ENCODE assay signal across 19 mouse cellular contexts in the genomic region with DNA sequence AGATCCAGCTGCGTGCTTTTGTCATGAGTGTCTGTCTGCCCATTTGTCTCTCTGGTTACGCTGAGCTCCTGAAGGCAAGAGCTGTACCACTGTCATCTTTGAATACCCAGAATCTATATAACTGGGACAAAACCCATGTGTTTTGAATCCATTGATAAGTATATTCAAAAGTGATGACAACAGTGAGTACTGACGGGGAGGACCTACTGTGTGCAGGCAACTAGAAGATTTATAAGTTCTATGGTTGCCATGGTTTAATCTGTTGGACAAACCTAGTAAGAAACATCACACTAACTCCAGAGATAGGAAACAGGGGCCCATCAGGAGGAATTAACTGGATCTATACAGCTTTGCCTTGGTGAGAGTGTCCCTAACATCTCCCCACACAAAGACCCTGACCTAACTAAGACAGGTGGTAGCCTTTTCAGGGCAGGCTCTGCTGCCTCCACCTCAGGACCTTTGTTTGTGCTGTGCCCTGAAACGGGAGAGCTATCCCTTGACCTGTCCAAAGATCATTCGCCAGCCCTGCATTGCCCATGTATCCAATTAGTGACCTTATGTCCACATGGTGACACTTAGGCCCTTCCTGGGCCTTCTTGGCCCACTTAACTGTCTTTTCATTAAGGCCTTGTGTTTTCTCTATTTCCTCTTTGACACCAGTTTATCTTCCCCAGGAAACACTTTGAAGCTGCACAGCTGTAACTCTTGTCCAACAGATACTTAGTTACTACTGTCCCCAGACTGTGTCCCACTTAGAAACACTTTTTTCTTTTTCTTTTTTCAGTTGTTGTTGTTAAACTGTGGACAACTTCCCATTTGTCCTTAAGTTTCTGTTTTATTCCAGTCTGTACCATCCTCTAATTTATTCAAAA.
A peak's percentile ranks its signal among the peaks of the same experiment; 100 is the strongest.
DNase-seq lines count a peak whose midpoint lies in the region; ATAC-seq and TF ChIP-seq lines count a peak whose summit lies in the region.
"Had no signal": no experiment of that assay in that cellular context is flagged by ENCODE, and none has a peak within 500 bp of the region (broad histone marks: within the 10 kb centered on the region; RNA-seq: fewer than 3 reads in every experiment).

No protein-coding gene starts in this region.

- intact Hi-C loops in heart, postnatal 14 days (cut with DNase I) = loop anchor here (5.0 kb wide), 1 partner anchor 35 kb away; no protein-coding TSS in a partner anchor

- TF ChIP-seq CTCF in lung, postnatal 0 days (IDR thresholded peaks at IDR 0.05) = no peak
- TF ChIP-seq CTCF in G1E (IDR thresholded peaks at IDR 0.05; ENCODE audit: low read depth, low read length) = no peak

- TF ChIP-seq EP300 in lung, postnatal 0 days (IDR thresholded peaks at IDR 0.05) = no peak

- 0 out of 2 replicates have a peak overlapping the region, but pooled peaks have one; percentile 36 for H3K9ac ChIP-seq in heart, embryonic 14.5 days (ENCODE audit: low read length)
- H3K9ac ChIP-seq in lung, postnatal 0 days (replicated peaks; ENCODE audit: low read depth) = no peak overlapping the region
- H3K9ac ChIP-seq: embryonic facial prominence, embryonic 12.5 days; forebrain, embryonic 15.5 days; hindbrain, embryonic 15.5 days; liver, embryonic 15.5 days had no signal

- H3K4me3 ChIP-seq in heart, embryonic 14.5 days (ENCODE audit: control insufficient read depth in 1 of 2, insufficient read depth in 1 of 2, low read depth in 1 of 2, low read length in 2 of 2) = no peak overlapping the region
- no peak overlapping the region for H3K4me3 ChIP-seq in lung, postnatal 0 days (ENCODE audit: low read depth, low read length)
- no peak overlapping the region for H3K4me3 ChIP-seq in G1E (ENCODE audit: low read depth, low read length)
- H3K4me3 ChIP-seq: embryonic facial prominence, embryonic 12.5 days; forebrain, embryonic 15.5 days; hindbrain, embryonic 15.5 days; layer of hippocampus, adult 2 months; liver, embryonic 15.5 days; midbrain, embryonic 10.5 days had no signal

- H3K36me3 ChIP-seq in heart, embryonic 14.5 days (ENCODE audit: control insufficient read depth, insufficient read depth, low read length) = no peaks in the 10 kb centered on the region; the same call in 1 of the 2 replicates
- H3K36me3 ChIP-seq in lung, postnatal 0 days (ENCODE audit: insufficient read depth, low read length) = no peaks in the 10 kb centered on the region
- H3K36me3 ChIP-seq in G1E (replicated peaks) = peaks cover 46% of the 10 kb centered on the region
- H3K36me3 ChIP-seq: embryonic facial prominence, embryonic 12.5 days; forebrain, embryonic 15.5 days; hindbrain, embryonic 15.5 days; liver, embryonic 15.5 days; midbrain, embryonic 10.5 days had no signal

- no peak for ATAC-seq in heart, embryonic 14.5 days (ENCODE audit: insufficient number of reproducible peaks, insufficient read depth, low FRiP score, low read depth)
- peak; percentile 27 for ATAC-seq in lung, postnatal 0 days
- peak; percentile 18; the same call in 1 of the 2 replicates for ATAC-seq in G1E (ENCODE audit: extremely low read depth, insufficient number of reproducible peaks, low FRiP score, poor library complexity, severe bottlenecking)
- 0 out of 2 replicates have a peak, but pooled peaks have one; percentile 28 for ATAC-seq in common myeloid progenitor, adult 5-6 weeks (replicated peaks; ENCODE audit: low read depth, poor library complexity, severe bottlenecking)
- ATAC-seq: forebrain, embryonic 15.5 days had no signal

- H3K27ac ChIP-seq in heart, embryonic 14.5 days (replicated peaks in 1 of 2; ENCODE audit: control insufficient read depth in 1 of 2, insufficient read depth in 1 of 2, low read depth in 2 of 2, low read length in 2 of 2) = peak overlapping the region in 1 of 2 experiments; percentile 55; a peak in 1 of 4 replicates
- no peak overlapping the region for H3K27ac ChIP-seq in lung, postnatal 0 days (ENCODE audit: low read length)
- H3K27ac ChIP-seq: forebrain, embryonic 15.5 days; hindbrain, embryonic 15.5 days; layer of hippocampus, adult 2 months; liver, embryonic 15.5 days; midbrain, embryonic 10.5 days had no signal

- no peak for DNase-seq in heart, postnatal 14 days
- peak; percentile 59 for DNase-seq in lung, postnatal 0 days (ENCODE audit: low spot score)
- DNase-seq in lung, postnatal 14 days = no peak
- DNase-seq in G1E (ENCODE audit: low spot score) = no peak
- no peak for DNase-seq in right cerebral cortex, postnatal 36 days (ENCODE audit: low spot score in 2 of 2)
- DNase-seq: cerebellum, adult 2 months; kidney, adult 11 months; kidney, postnatal 10 days; left cerebral cortex, postnatal 4 days; right cerebral cortex, adult 18-20 months; spleen, adult 18-20 months had no signal

- H3K4me1 ChIP-seq in heart, embryonic 14.5 days (ENCODE audit: control insufficient read depth in 2 of 2, insufficient read depth in 2 of 2, low read length in 2 of 2) = peaks cover 26 to 48% of the 10 kb centered on the region in 2 experiments
- H3K4me1 ChIP-seq in lung, postnatal 0 days (ENCODE audit: insufficient read depth, low read depth, low read length) = peaks cover 7% of the 10 kb centered on the region; the same call in 1 of the 2 replicates
- H3K4me1 ChIP-seq in G1E (ENCODE audit: insufficient read depth, low read depth, low read length) = peaks cover 6% of the 10 kb centered on the region; the same call in 1 of the 2 replicates

- H3K4me2 ChIP-seq in heart, embryonic 14.5 days (ENCODE audit: low read length) = no peak overlapping the region
- H3K4me2 ChIP-seq in lung, postnatal 0 days (replicated peaks; ENCODE audit: low read depth, low read length) = no peak overlapping the region
- H3K4me2 ChIP-seq: embryonic facial prominence, embryonic 12.5 days; forebrain, embryonic 15.5 days; hindbrain, embryonic 15.5 days; liver, embryonic 15.5 days had no signal

- no peaks in the 10 kb centered on the region for H3K9me3 ChIP-seq in heart, embryonic 14.5 days (ENCODE audit: control insufficient read depth, low read length)
- H3K9me3 ChIP-seq in lung, postnatal 0 days (ENCODE audit: low read length) = no peaks in the 10 kb centered on the region
- H3K9me3 ChIP-seq in G1E (replicated peaks) = peaks cover 8% of the 10 kb centered on the region
- H3K9me3 ChIP-seq: embryonic facial prominence, embryonic 12.5 days; forebrain, embryonic 15.5 days; hindbrain, embryonic 15.5 days; liver, embryonic 15.5 days; midbrain, embryonic 10.5 days had no signal

- H3K27me3 ChIP-seq in heart, embryonic 14.5 days (ENCODE audit: control insufficient read depth, insufficient read depth, low read length) = no peaks in the 10 kb centered on the region
- no peaks in the 10 kb centered on the region for H3K27me3 ChIP-seq in lung, postnatal 0 days (replicated peaks; ENCODE audit: insufficient read depth, low read length)
- H3K27me3 ChIP-seq in G1E (ENCODE audit: insufficient read depth, low read length) = no peaks in the 10 kb centered on the region
- H3K27me3 ChIP-seq: embryonic facial prominence, embryonic 12.5 days; forebrain, embryonic 15.5 days; hindbrain, embryonic 15.5 days; liver, embryonic 15.5 days had no signal

- 72% methylated on average over 5 of the region's 5 CpGs for WGBS in heart, embryonic 14.5 days
- 68% methylated on average over 5 of the region's 5 CpGs for WGBS in lung, postnatal 0 days
